Comparison of ENCODE assay signal across 16 mouse cellular contexts in genomic region chr15:11451635-11452034, GRCm38 (mm10).
"Had no signal": no experiment of that assay in that cellular context is flagged by ENCODE, and none has a peak within 500 bp of the region (broad histone marks: within the 10 kb centered on the region; RNA-seq: fewer than 3 reads in every experiment).

No protein-coding gene starts in this region.

- DNase-seq: left cerebral cortex, postnatal 4 days; liver; liver, embryonic 13.5 days; liver, postnatal 0 days; lung, adult 2 months; lung, embryonic 14.5 days; lung, postnatal 10 days; lung, postnatal 14 days; lung, postnatal 36 days; lung, postnatal 4 days; midbrain, embryonic 14.5 days had no signal

- ATAC-seq: liver, embryonic 12.5 days; liver, postnatal 0 days; lung, postnatal 0 days; midbrain, embryonic 13.5 days; midbrain, embryonic 15.5 days; midbrain, embryonic 16.5 days had no signal
